Mouse (Mus musculus): ENCODE measurements around the gene Hdac4. TPM values are rescaled to one million over a fixed set of nuclear protein-coding genes. Genes with fewer than 3 reads are reported as not detected.

Hdac4 gene
- total RNA-seq, 2 experiments from 2014 or later, result 36.1 to 51.8 TPM

- DNase-seq (ENCODE audit: low spot score), result no peak
- intact Hi-C loops (cut with DNase I), result no loop called here
These were observed 88.0 kb downstream of the Hdac4 start for GRCm38 (mm10) chr1:92107521-92107920.

- intact Hi-C loops (cut with DNase I), result no loop called here
- no peak for DNase-seq (ENCODE audit: low spot score)
These were observed 88.9 kb downstream of the Hdac4 start for GRCm38 (mm10) chr1:92106486-92107160.

GRCm38 (mm10) chr1:92104718-92105117 lies 90.8 kb downstream of the Hdac4 start:
- DNase-seq (ENCODE audit: low spot score), result no peak
- intact Hi-C loops (cut with DNase I), result no loop called here

DNA sequence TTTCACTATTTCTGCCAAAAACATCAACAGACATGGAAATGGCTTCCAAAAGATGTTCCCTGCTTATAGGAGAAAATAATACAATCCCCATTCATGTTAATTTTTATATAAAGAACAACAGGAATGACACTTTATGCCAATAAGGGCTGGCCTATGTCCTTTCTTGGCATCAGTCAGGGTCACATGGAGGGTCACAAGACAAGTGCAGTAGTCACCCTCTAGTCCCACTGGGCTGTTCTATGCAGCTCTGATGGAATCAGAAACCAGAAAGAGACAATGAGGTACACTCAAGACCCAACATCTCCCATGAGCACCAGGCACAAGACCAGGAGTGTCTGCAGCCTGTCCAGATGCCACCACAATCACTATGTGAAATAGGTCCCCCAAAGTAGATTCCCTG lies 91.5 kb downstream of the Hdac4 start:
- intact Hi-C loops (cut with DNase I), result no loop called here

DNA sequence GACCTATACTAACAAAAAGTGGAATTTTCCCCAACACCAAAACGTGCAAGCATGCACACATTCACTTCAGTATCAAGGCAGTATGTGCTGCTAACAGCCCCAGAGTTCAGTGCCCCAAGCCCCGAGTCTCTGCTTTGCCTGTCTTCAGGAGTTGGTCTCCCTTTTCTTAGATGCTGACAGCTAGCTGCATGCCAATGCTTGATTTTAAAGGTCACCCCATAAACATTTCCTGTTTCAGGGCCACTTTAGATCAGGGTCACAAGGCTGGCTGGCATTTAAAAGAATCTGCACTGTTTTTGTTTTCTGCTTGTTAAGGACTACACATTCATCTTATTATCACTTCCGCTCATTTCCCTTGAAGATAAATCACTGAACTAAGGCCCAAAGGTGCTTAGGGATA lies 92.1 kb downstream of the Hdac4 start:
- intact Hi-C loops (cut with DNase I), result no loop called here
- no peak for DNase-seq (ENCODE audit: low spot score)

More for the DNA sequence above, 91.5 kb downstream of the Hdac4 start:
- DNase-seq (ENCODE audit: low spot score), result no peak

- DNase-seq (ENCODE audit: low spot score), result no peak
- intact Hi-C loops (cut with DNase I), result no loop called here
These were observed 92.7 kb downstream of the Hdac4 start for GRCm38 (mm10) chr1:92102825-92103224.

- peak; percentile 58 for DNase-seq (ENCODE audit: low spot score)
- intact Hi-C loops (cut with DNase I), result no loop called here
These were observed 95.1 kb downstream of the Hdac4 start for GRCm38 (mm10) chr1:92100371-92100891.

- no peak for DNase-seq (ENCODE audit: low spot score)
- intact Hi-C loops (cut with DNase I), result no loop called here
These were observed 95.5 kb downstream of the Hdac4 start for GRCm38 (mm10) chr1:92099964-92100363.

DNA sequence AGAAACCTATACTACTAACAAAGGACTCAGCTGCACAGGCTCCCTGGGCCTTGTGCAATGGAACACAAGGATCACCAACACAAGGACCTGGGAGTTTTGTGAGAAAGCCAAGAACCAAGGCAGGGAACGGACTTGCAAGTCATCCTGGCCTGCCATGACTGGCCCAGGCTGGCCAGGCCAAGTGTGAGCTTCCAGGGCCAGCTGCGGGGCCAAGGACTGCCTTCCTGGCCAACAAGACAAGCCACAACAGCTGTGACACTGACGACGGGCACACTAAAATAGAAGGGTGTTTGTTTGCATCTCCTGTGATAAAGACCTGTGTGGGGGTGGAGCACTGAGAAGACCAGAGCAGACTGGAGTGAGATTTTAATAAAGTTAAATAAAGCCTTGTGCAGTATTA lies 96.0 kb downstream of the Hdac4 start:
- intact Hi-C loops (cut with DNase I), result no loop called here
- peak; percentile 55 for DNase-seq (ENCODE audit: low spot score)

GRCm38 (mm10) chr1:92098456-92098855 lies 97.0 kb downstream of the Hdac4 start:
- intact Hi-C loops (cut with DNase I), result no loop called here
- no peak for DNase-seq (ENCODE audit: low spot score)

GRCm38 (mm10) chr1:92096991-92097525 lies 98.4 kb downstream of the Hdac4 start:
- no peak for DNase-seq (ENCODE audit: low spot score)
- intact Hi-C loops (cut with DNase I), result no loop called here

DNA sequence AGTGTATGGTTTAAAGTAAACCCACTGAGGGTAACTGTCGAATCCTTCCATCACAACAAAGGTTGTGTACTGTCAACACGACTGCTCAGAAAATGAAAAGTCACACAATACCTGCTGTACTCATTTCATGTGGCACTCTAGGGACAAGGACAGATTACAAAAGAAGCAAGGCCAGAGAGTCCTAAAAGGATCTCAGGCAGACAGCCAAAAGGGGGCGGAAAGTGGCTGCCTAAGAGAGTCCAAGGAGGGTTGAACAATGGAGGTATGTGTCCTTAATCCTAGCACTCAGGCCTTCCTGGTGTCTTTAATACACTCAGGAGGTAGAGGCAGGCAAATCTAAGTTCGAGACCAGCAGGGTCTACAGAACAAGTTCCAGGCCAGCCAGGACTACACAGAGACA lies 103.2 kb downstream of the Hdac4 start:
- no peak for DNase-seq (ENCODE audit: low spot score)
- intact Hi-C loops (cut with DNase I), result no loop called here

- DNase-seq (ENCODE audit: low spot score), result no peak
- intact Hi-C loops (cut with DNase I), result no loop called here
These were observed 107.7 kb downstream of the Hdac4 start for GRCm38 (mm10) chr1:92087821-92088220.

DNA sequence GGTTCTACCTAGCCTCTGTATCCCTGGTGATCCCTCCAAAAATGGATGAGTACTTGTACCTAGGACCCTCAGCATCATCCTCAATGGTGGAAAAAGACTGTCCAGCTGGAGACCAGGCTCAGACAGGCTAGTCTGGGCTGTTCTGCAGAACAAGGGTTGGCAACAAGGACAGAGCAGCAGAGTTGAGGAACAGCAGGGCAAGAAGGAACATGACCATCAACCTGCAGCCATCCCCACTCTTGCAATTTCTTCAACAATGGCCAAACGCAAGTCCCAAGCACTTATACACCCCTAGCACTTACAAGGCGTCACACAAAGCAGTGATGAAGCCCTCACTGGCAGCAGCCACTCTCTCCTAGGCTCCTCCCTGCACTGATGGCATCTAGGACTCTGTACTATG lies 108.2 kb downstream of the Hdac4 start:
- intact Hi-C loops (cut with DNase I), result no loop called here
- no peak for DNase-seq (ENCODE audit: low spot score)

GRCm38 (mm10) chr1:92086841-92087240 lies 108.7 kb downstream of the Hdac4 start:
- DNase-seq (ENCODE audit: low spot score), result no peak
- intact Hi-C loops (cut with DNase I), result no loop called here

DNA sequence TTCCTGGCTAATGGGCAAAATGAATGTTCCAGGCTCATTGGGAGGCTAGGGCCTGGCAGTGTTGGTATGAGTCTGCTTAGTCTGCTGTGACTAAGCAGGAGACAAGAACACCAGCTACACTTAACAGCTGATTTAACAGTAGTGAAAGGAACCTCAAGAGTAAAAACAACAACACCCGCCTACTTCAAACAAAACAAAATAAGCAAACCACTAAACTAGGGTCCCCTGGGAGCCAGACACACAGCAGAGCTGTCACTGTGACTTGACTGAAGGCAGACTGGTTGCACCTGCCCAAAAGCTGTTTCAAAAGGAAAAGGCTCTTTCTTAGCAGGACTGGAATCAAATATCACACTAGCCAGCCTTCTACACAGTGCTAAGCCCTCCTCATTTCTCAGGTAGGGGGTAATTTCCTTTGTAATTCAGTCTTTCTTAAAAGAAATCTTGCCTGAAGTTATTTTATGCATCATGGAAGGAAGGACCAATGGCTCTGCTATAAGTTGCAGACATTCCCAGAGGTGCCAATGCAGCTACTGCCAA lies 109.2 kb downstream of the Hdac4 start:
- intact Hi-C loops (cut with DNase I), result no loop called here
- DNase-seq (ENCODE audit: low spot score), result no peak

- no peak for DNase-seq (ENCODE audit: low spot score)
- intact Hi-C loops (cut with DNase I), result no loop called here
These were observed 110.8 kb downstream of the Hdac4 start for GRCm38 (mm10) chr1:92084738-92085137.

GRCm38 (mm10) chr1:92084004-92084403 lies 111.5 kb downstream of the Hdac4 start:
- DNase-seq (ENCODE audit: low spot score), result no peak
- intact Hi-C loops (cut with DNase I), result no loop called here

- intact Hi-C loops (cut with DNase I), result no loop called here
- no peak for DNase-seq (ENCODE audit: low spot score)
These were observed 112.5 kb downstream of the Hdac4 start for GRCm38 (mm10) chr1:92082837-92083541.

GRCm38 (mm10) chr1:92082156-92082836 lies 113.2 kb downstream of the Hdac4 start:
- intact Hi-C loops (cut with DNase I), result no loop called here
- DNase-seq (ENCODE audit: low spot score), result no peak

All from heart, postnatal 25 days (tissue).